8 mouse cellular contexts compared by ENCODE assay signal in the genomic region with DNA sequence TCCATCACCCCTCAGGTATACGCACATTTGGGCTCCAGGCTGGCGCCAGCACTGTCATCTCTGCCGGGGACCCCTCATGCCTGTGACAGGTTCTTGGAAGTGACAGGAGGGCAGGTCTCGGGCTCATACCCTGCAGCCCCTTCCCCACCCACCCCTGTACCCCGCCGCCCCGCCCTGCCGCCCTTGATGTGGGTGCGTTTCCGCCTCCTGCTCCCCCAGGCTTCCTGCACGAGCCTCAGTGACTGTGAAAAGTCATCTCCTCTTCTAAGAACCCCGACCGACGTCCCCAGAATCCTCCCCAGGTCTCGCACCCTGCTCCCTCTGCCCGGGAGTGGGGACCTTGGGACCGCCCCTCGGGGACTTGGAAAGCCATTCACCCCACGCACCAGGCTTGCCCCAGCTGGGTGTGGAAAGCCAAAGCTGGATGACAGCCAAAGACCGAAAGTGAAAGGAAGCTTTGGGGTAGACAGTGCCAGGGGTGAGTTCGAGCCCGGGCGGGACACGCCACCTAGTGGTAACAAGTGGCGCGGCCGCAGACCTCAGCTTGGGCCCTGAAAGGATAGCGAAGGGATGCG. TPM values are rescaled to one million over a fixed set of nuclear protein-coding genes. Genes with fewer than 3 reads are reported as not detected.
A peak's percentile ranks its signal among the peaks of the same experiment; 100 is the strongest.
DNase-seq lines count a peak whose midpoint lies in the region; ATAC-seq and TF ChIP-seq lines count a peak whose summit lies in the region.

A gene (minus strand): TSS at position 239 of the 575 bp plus-strand sequence.
A gene (minus strand): TSS at position 440 of the 575 bp plus-strand sequence.

- no peaks in the 10 kb centered on the region for H3K4me1 ChIP-seq in intestine, postnatal 0 days (replicated peaks; ENCODE audit: control insufficient read depth, insufficient read depth, low read length)
- no peaks in the 10 kb centered on the region; the same call in 1 of the 2 replicates for H3K4me1 ChIP-seq in midbrain, embryonic 11.5 days (ENCODE audit: control insufficient read depth, insufficient read depth, low read length)

- peak within 1 kb of the TSS; percentile 64 for H3K4me3 ChIP-seq in intestine, postnatal 0 days (ENCODE audit: low read depth, low read length)
- H3K4me3 ChIP-seq in midbrain, embryonic 11.5 days (ENCODE audit: low read depth, low read length) = peak within 1 kb of the TSS; percentile 46

- WGBS in intestine, postnatal 0 days = 4% methylated on average over 29 of the region's 29 CpGs
- WGBS in midbrain, embryonic 11.5 days = 6% methylated on average over 29 of the region's 29 CpGs

- peak; percentile 98 for TF ChIP-seq CTCF in intestine, postnatal 0 days (IDR thresholded peaks at IDR 0.05; ENCODE audit: low read depth)

- intact Hi-C loops in left cerebral cortex, postnatal 4 days (cut with DNase I) = no loop called here

- peak within 1 kb of the TSS; percentile 85 for H3K4me2 ChIP-seq in intestine, postnatal 0 days (replicated peaks; ENCODE audit: low read depth)
- H3K4me2 ChIP-seq in midbrain, embryonic 11.5 days = peak within 1 kb of the TSS; percentile 69

- no peaks in the 10 kb centered on the region for H3K9me3 ChIP-seq in intestine, postnatal 0 days (ENCODE audit: control insufficient read depth)
- H3K9me3 ChIP-seq in midbrain, embryonic 11.5 days (ENCODE audit: control insufficient read depth, low read length) = no peaks in the 10 kb centered on the region

- H3K36me3 ChIP-seq in intestine, postnatal 0 days (ENCODE audit: control insufficient read depth, insufficient read depth) = 0 out of 2 replicates have a peak, but pooled peaks cover 2% of the 10 kb centered on the region
- no peaks in the 10 kb centered on the region for H3K36me3 ChIP-seq in midbrain, embryonic 11.5 days (ENCODE audit: control insufficient read depth, insufficient read depth, low read length)

- ATAC-seq in intestine, postnatal 0 days = peak; percentile 80
- ATAC-seq in midbrain, embryonic 11.5 days (ENCODE audit: low FRiP score) = peak; percentile 81

- peak within 1 kb of the TSS; percentile 35; the same call in 1 of the 2 replicates for H3K27ac ChIP-seq in intestine, postnatal 0 days (ENCODE audit: low read depth, low read length)
- no peak within 1 kb of the TSS; the same call in 1 of the 2 replicates for H3K27ac ChIP-seq in midbrain, embryonic 11.5 days (ENCODE audit: low read depth, low read length)

- peak within 1 kb of the TSS; percentile 53 for H3K9ac ChIP-seq in intestine, postnatal 0 days (ENCODE audit: low read depth, low read length)
- H3K9ac ChIP-seq in midbrain, embryonic 11.5 days (ENCODE audit: low read length) = peak within 1 kb of the TSS; percentile 59

- peak; percentile 92 for DNase-seq in adrenal gland, adult 8-10 months
- peak; percentile 79 for DNase-seq in embryo, embryonic 9.5 days (ENCODE audit: extremely low spot score)
- DNase-seq in gastrocnemius, postnatal 4 days (ENCODE audit: low spot score in 2 of 2) = peak; percentile 88 to 92
- peak; percentile 88 for DNase-seq in left cerebral cortex, postnatal 4 days
- DNase-seq in midbrain, embryonic 11.5 days (ENCODE audit: low spot score, missing footprints) = peak; percentile 99
- DNase-seq in right cerebral cortex, postnatal 4 days = peak; percentile 77
- DNase-seq in yolk sac, embryonic 10.5 days (ENCODE audit: low spot score) = peak; percentile 73

- no peaks in the 10 kb centered on the region for H3K27me3 ChIP-seq in intestine, postnatal 0 days (replicated peaks; ENCODE audit: control insufficient read depth, insufficient read depth, low read length)
- peaks cover 9% of the 10 kb centered on the region; the same call in 1 of the 2 replicates for H3K27me3 ChIP-seq in midbrain, embryonic 11.5 days (ENCODE audit: control insufficient read depth, insufficient read depth, low read length)

RNA-seq across cellular contexts. Expression of the first gene that starts in this region (rescaled TPM):
- total RNA-seq in adrenal gland, adult 8-10 months (2022) = not detected
- under 1 TPM in 1 of 2 experiments, not detected in 1; 0.34 TPM for total RNA-seq in gastrocnemius, postnatal 4 days (2021)
- polyA plus RNA-seq in intestine, postnatal 0 days (2015; fragmentation: Nextera tagmentation; extraction: Ambion mirVana) = 0.70 and 0.82 TPM in 2 replicates
- total RNA-seq in left cerebral cortex, postnatal 4 days (2021) = under 1 TPM in 1 of 2 experiments, not detected in 1; 0.50 TPM
- 0.17 and 0.60 TPM in 2 replicates for polyA plus RNA-seq in midbrain, embryonic 11.5 days (2014; fragmentation: Nextera tagmentation; extraction: Ambion mirVana)

RNA-seq across cellular contexts. Expression of the second gene that starts in this region (rescaled TPM):
- total RNA-seq in adrenal gland, adult 8-10 months (2022) = 10 to 100 TPM; 20.4 to 56.7 (median 39.5) TPM
- 1 to 10 TPM; 2.4 to 5.1 TPM for total RNA-seq in gastrocnemius, postnatal 4 days (2021)
- polyA plus RNA-seq in intestine, postnatal 0 days (2015; fragmentation: Nextera tagmentation; extraction: Ambion mirVana) = 2.1 and 2.7 TPM in 2 replicates
- total RNA-seq in left cerebral cortex, postnatal 4 days (2021) = 1 to 10 TPM; 2.8 to 3.0 TPM
- polyA plus RNA-seq in midbrain, embryonic 11.5 days (2014; fragmentation: Nextera tagmentation; extraction: Ambion mirVana) = 0.40 and 0.97 TPM in 2 replicates

Comparison
In these comparisons a context has a peak if more than half of its experiments do, and no peak if none do; other contexts are left out.
1. Peak in DNase-seq, ATAC-seq, H3K4me3 ChIP-seq, H3K9ac ChIP-seq and H3K4me2 ChIP-seq in midbrain, embryonic 11.5 days; RNA of the genes that start here not detected or under 1 TPM.